Mouse (Mus musculus): ENCODE results near the gene Gm8127. TPM values are rescaled to one million over a fixed set of nuclear protein-coding genes. Genes with fewer than 3 reads are reported as not detected.

Gm8127 gene
- polyA plus RNA-seq, 1 experiment from 2014 or later, result not detected

Other genes starting within 250 kb of the Gm8127 start
- not detected in 2 replicates for gene Gm8094, start 217.2 kb downstream of the Gm8127 start, polyA plus RNA-seq (2014; fragmentation: Nextera tagmentation; extraction: Ambion mirVana)
- not detected in 2 replicates for gene Gm8104, start 193.2 kb downstream of the Gm8127 start, polyA plus RNA-seq (2014; fragmentation: Nextera tagmentation; extraction: Ambion mirVana)
- not detected in 2 replicates for gene Gm7233, start 114.0 kb downstream of the Gm8127 start, polyA plus RNA-seq (2014; fragmentation: Nextera tagmentation; extraction: Ambion mirVana)
- gene Gm8122, start 58.5 kb downstream of the Gm8127 start, polyA plus RNA-seq (2014; fragmentation: Nextera tagmentation; extraction: Ambion mirVana), result not detected in 2 replicates
- not detected in 2 replicates for gene Gm8126, start 35.2 kb downstream of the Gm8127 start, polyA plus RNA-seq (2014; fragmentation: Nextera tagmentation; extraction: Ambion mirVana)
- gene Gm9732, start 18.8 kb downstream of the Gm8127 start, polyA plus RNA-seq (2014; fragmentation: Nextera tagmentation; extraction: Ambion mirVana), result not detected in 2 replicates
- not detected in 2 replicates for gene 1700001F09Rik, start 54.0 kb upstream of the Gm8127 start, polyA plus RNA-seq (2014; fragmentation: Nextera tagmentation; extraction: Ambion mirVana)
- not detected in 2 replicates for gene Gm8138, start 122.5 kb upstream of the Gm8127 start, polyA plus RNA-seq (2014; fragmentation: Nextera tagmentation; extraction: Ambion mirVana)
- gene Gm5799, start 249.7 kb upstream of the Gm8127 start, polyA plus RNA-seq (2014; fragmentation: Nextera tagmentation; extraction: Ambion mirVana), result not detected in 2 replicates